Mouse (Mus musculus): ENCODE data around the gene Gm49325. TPM values are rescaled to one million over a fixed set of nuclear protein-coding genes. Genes with fewer than 3 reads are reported as not detected.

The Gm49325 gene
- total RNA-seq, 2 experiments from 2014 or later = 10.0 to 11.4 TPM

- no peak for DNase-seq
Measured at GRCm38 (mm10) chr10:77589117-77589516, 16.9 kb upstream of the Gm49325 start.

- DNase-seq = no peak
Measured at GRCm38 (mm10) chr10:77589749-77590148, 16.2 kb upstream of the Gm49325 start.

- no peak for DNase-seq
Measured at GRCm38 (mm10) chr10:77590812-77591211, 15.2 kb upstream of the Gm49325 start.

GRCm38 (mm10) chr10:77591546-77591945 is 14.5 kb upstream of the Gm49325 start:
- no peak for DNase-seq

GRCm38 (mm10) chr10:77596060-77596459 is 9.9 kb upstream of the Gm49325 start:
- no peak for DNase-seq

GRCm38 (mm10) chr10:77603021-77603420 is 3.0 kb upstream of the Gm49325 start:
- no peak for DNase-seq

- DNase-seq = no peak
Measured at GRCm38 (mm10) chr10:77604111-77604510, 1.9 kb upstream of the Gm49325 start.

- DNase-seq = no peak
Measured at GRCm38 (mm10) chr10:77604958-77605357, 1.0 kb upstream of the Gm49325 start.

- no peak for DNase-seq
Measured at GRCm38 (mm10) chr10:77605368-77605767, 629 bp upstream of the Gm49325 start.

- DNase-seq = no peak
Measured at GRCm38 (mm10) chr10:77606855-77607254, 858 bp downstream of the Gm49325 start.

- no peak for DNase-seq
Measured at GRCm38 (mm10) chr10:77607441-77607840, 1.4 kb downstream of the Gm49325 start.

GRCm38 (mm10) chr10:77608589-77608988 is 2.6 kb downstream of the Gm49325 start:
- DNase-seq = no peak

- DNase-seq = no peak
Measured at GRCm38 (mm10) chr10:77610221-77610961, 4.4 kb downstream of the Gm49325 start.

GRCm38 (mm10) chr10:77613409-77613808 is 7.4 kb downstream of the Gm49325 start:
- DNase-seq = no peak

GRCm38 (mm10) chr10:77615647-77616046 is 9.7 kb downstream of the Gm49325 start:
- DNase-seq = no peak

- DNase-seq = no peak
Measured at GRCm38 (mm10) chr10:77616166-77616565, 10.2 kb downstream of the Gm49325 start.

- no peak for DNase-seq
Measured at GRCm38 (mm10) chr10:77616926-77617325, 10.9 kb downstream of the Gm49325 start.

- DNase-seq = no peak
Measured at GRCm38 (mm10) chr10:77621546-77621945, 15.5 kb downstream of the Gm49325 start.

GRCm38 (mm10) chr10:77622055-77622988 is 16.3 kb downstream of the Gm49325 start, which contains the start of gene Ube2g2:
Ube2g2 (plus strand) TSS chr10:77622275.
- peak; percentile 97 for DNase-seq

GRCm38 (mm10) chr10:77623069-77623492 is 17.1 kb downstream of the Gm49325 start:
- DNase-seq = peak; percentile 63

- DNase-seq = no peak
Measured at GRCm38 (mm10) chr10:77623639-77624400, 17.8 kb downstream of the Gm49325 start.

- no peak for DNase-seq
Measured at GRCm38 (mm10) chr10:77624570-77624995, 18.6 kb downstream of the Gm49325 start.
